In genomic region chr8:127529746-127530145, GRCm38 (mm10) we compare ENCODE assay signal across 17 mouse cellular contexts.
"Had no signal": no experiment of that assay in that cellular context is flagged by ENCODE, and none has a peak within 500 bp of the region (broad histone marks: within the 10 kb centered on the region; RNA-seq: fewer than 3 reads in every experiment).

No protein-coding gene starts in this region.

- H3K9me3 ChIP-seq: midbrain, embryonic 10.5 days; midbrain, embryonic 12.5 days; neural tube, embryonic 13.5 days; neural tube, embryonic 15.5 days had no signal

- H3K36me3 ChIP-seq: midbrain, embryonic 10.5 days; midbrain, embryonic 12.5 days; neural tube, embryonic 13.5 days; neural tube, embryonic 15.5 days had no signal

- DNase-seq: lung, adult 18-20 months; lung, embryonic 14.5 days; lung, postnatal 10 days; lung, postnatal 4 days; midbrain, embryonic 14.5 days; right cerebral cortex, adult 18-20 months; right cerebral cortex, postnatal 25 days; right cerebral cortex, postnatal 4 days; spleen, adult 18-20 months; thymus, adult 18-20 months; thymus, postnatal 14 days; thymus, postnatal 36 days had no signal

- H3K27me3 ChIP-seq: midbrain, embryonic 12.5 days; neural tube, embryonic 13.5 days; neural tube, embryonic 15.5 days had no signal

- H3K27ac ChIP-seq: midbrain, embryonic 10.5 days; midbrain, embryonic 12.5 days; neural tube, embryonic 13.5 days; neural tube, embryonic 15.5 days had no signal

- H3K4me3 ChIP-seq: midbrain, embryonic 10.5 days; midbrain, embryonic 12.5 days; myocyte; neural tube, embryonic 13.5 days; neural tube, embryonic 15.5 days had no signal

- H3K4me2 ChIP-seq: lung, embryonic 14.5 days; midbrain, embryonic 12.5 days; neural tube, embryonic 13.5 days; neural tube, embryonic 15.5 days had no signal

- H3K9ac ChIP-seq: lung, embryonic 14.5 days; midbrain, embryonic 12.5 days; neural tube, embryonic 13.5 days; neural tube, embryonic 15.5 days had no signal
